Mouse (Mus musculus) forebrain, postnatal 0 days (tissue): ENCODE data around the gene Tex264. TPM values are rescaled to one million over a fixed set of nuclear protein-coding genes. Genes with fewer than 3 reads are reported as not detected.
A peak's percentile ranks its signal among the peaks of the same experiment; 100 is the strongest.

Source experiments
- ATAC-seq: fragments of 200-750 bp; cut with Nextera tagmentation; 2 replicates; pipeline ENCODE4 v1.8.0; 2017; ENCODE audit warnings: mild to moderate bottlenecking, moderate library complexity
- DNase-seq: peaks from one replicate; pipeline ENCODE4 v3.0.0-alpha.2; 2015
- H3K27ac ChIP-seq: fragments of 300-500 bp; sonication (generic); 2 replicates; pipeline ENCODE4 v1.5.1; 2014; ENCODE audit warnings: low read depth, mild to moderate bottlenecking, antibody characterized with exemption, low read length, moderate library complexity, mixed read lengths
- H3K27me3 ChIP-seq: fragments of 300-500 bp; sonication (generic); 2 replicates; pipeline ENCODE4 v1.6.1; 2014; ENCODE audit warnings: mild to moderate bottlenecking, low read length, mixed read lengths; ENCODE audit not compliant: insufficient read depth
- H3K36me3 ChIP-seq: fragments of 300-500 bp; sonication (generic); 2 replicates; pipeline ENCODE4 v1.6.1; 2014; ENCODE audit warnings: mild to moderate bottlenecking, moderate library complexity; ENCODE audit not compliant: insufficient read depth
- H3K4me1 ChIP-seq: fragments of 300-500 bp; sonication (generic); 2 replicates; pipeline ENCODE4 v1.6.1; 2014; ENCODE audit warnings: antibody characterized with exemption; ENCODE audit not compliant: insufficient read depth
- H3K4me2 ChIP-seq: fragments of 300-500 bp; sonication (generic); 2 replicates; pipeline ENCODE4 v1.6.1; 2014; ENCODE audit warnings: low read depth, mild to moderate bottlenecking, moderate library complexity
- H3K4me3 ChIP-seq: fragments of 300-500 bp; sonication (generic); 2 replicates; pipeline ENCODE4 v1.5.1; 2014; ENCODE audit warnings: low read depth, low read length, mixed read lengths
- H3K9ac ChIP-seq: fragments of 300-500 bp; sonication (generic); 2 replicates; pipeline ENCODE4 v1.6.1; 2014; ENCODE audit warnings: mild to moderate bottlenecking
- H3K9me3 ChIP-seq: fragments of 300-500 bp; sonication (generic); 2 replicates; pipeline ENCODE4 v1.6.1; 2016; ENCODE audit warnings: low read length
- CTCF ChIP-seq: sonication (generic); IDR thresholded peaks from 2 replicates; pipeline ENCODE4 v1.5.1; 2016; ENCODE audit warnings: antibody characterized with exemption, control low read depth, low read depth
- WGBS: fragments of 180-500 bp; shearing (Covaris S2); extraction: QIAGEN DNeasy Blood & Tissue Kit; methylation state at CpG from one replicate; pipeline ENCODE4 v1.1.7; 2014; 5-methylcytosine and 5-hydroxymethylcytosine counted together
- polyA plus RNA-seq: library from polyadenylated mRNA; unstranded; fragments of >200 nt; fragmentation: Nextera tagmentation; extraction: Ambion mirVana; gene quantifications from 2 replicates; pipeline ENCODE4 v1.2.1, GENCODE M21; 2015
- total RNA-seq: library from RNA; depleted of rRNA; stranded (reverse); fragments of >200 nt; gene quantifications from 2 replicates; pipeline ENCODE4 v1.2.3, GENCODE M21; 2014

The Tex264 gene
- total and polyA plus RNA-seq, 2 experiments from 2014 or later = 61.2 to 98.3 TPM

DNA sequence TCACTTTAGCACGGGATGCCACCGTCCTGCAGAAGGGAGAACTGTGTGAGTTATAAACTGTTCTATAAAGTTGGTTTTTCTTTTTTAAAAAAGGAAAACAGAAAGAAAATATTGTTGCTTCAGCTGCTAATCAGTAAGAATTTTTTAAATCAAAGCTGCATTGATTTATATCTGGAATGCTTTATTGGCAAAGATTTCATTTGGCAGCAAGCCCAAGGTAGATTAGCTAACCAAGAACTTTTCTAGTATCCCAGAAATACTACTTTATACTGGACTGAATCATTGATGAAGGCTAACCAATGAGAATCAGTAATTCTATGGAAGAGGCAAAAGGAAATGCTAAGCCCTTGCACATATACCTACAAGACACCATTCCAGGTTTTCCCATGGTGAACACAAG is 30.5 kb upstream of the Tex264 start:
- no peak overlapping the region for H3K4me3 ChIP-seq
- no peaks in the 10 kb centered on the region for H3K27me3 ChIP-seq
- H3K4me1 ChIP-seq = no peaks in the 10 kb centered on the region
- 96% methylated on average over 2 of the region's 2 CpGs for WGBS
- ATAC-seq (no peak), DNase-seq (no peak)
- no peak overlapping the region for H3K4me2 ChIP-seq
- TF ChIP-seq CTCF = no peak
- no peak overlapping the region for H3K9ac ChIP-seq
- peaks cover 70% of the 10 kb centered on the region for H3K36me3 ChIP-seq
- no peak overlapping the region for H3K27ac ChIP-seq
- no peaks in the 10 kb centered on the region for H3K9me3 ChIP-seq

DNA sequence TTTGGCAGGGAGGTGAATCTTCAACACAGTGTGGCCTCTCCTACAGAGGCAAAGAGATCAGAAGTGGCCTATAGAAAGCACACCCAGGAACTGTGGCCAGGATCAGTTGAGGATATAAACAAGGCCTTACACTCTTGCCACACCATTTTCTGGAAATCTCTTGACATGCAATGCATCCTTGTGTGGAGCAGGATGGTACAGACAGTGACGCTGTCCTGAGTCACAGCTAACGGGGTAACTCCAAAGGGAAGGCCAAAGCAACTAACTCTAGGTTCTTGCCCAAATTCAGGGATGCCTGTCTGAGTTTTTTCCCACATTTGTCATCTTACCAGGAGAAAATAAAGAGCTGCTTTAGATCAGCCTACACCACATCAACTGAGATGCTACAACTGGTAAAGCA is 26.7 kb upstream of the Tex264 start:
- Histone ChIP-seq H3K9me3 (no peaks in the 10 kb centered on the region), H3K27ac (no peak overlapping the region), H3K27me3 (no peaks in the 10 kb centered on the region), H3K4me1 (no peaks in the 10 kb centered on the region), H3K9ac (no peak overlapping the region), H3K36me3 (peaks cover 79% of the 10 kb centered on the region), H3K4me2 (no peak overlapping the region), H3K4me3 (no peak overlapping the region)
- DNase-seq (no peak), ATAC-seq (no peak)
- WGBS = 100% methylated on average over 2 of the region's 2 CpGs
- no peak for TF ChIP-seq CTCF

DNA sequence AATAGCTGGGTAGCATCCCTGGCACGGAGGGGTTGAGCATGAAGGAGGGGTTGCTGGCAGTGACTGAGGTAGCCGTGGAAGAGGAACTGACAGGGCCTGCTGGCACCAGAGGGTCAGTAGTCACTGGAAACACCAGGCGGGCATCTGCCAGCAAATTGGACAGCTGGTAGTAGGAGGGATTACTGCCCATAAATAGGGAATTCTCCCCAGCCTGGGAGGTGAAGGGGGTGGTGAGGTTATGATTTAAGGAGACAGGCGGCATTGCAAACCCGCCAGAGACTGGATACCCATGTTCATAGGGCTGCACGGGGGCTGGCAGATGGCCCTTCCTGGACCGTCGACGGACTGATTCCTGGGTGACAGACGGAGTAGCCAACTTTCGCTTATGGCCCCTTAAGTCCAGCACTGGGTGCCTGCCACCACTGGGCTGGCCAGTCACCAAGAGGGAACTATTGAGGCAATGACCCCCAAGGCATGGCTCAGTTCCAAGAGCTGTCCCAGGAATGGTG is 7.3 kb upstream of the Tex264 start:
- DNase-seq (no peak), ATAC-seq (0 out of 2 replicates have a peak, but pooled peaks have one; percentile 34)
- Histone ChIP-seq H3K4me1 (no peaks in the 10 kb centered on the region), H3K9ac (no peak overlapping the region), H3K9me3 (no peaks in the 10 kb centered on the region), H3K27me3 (no peaks in the 10 kb centered on the region), H3K4me3 (no peak overlapping the region), H3K27ac (no peak overlapping the region), H3K4me2 (no peak overlapping the region), H3K36me3 (peaks cover 48% of the 10 kb centered on the region)
- TF ChIP-seq CTCF = no peak
- WGBS = 71% methylated on average over 11 of the region's 11 CpGs

DNA sequence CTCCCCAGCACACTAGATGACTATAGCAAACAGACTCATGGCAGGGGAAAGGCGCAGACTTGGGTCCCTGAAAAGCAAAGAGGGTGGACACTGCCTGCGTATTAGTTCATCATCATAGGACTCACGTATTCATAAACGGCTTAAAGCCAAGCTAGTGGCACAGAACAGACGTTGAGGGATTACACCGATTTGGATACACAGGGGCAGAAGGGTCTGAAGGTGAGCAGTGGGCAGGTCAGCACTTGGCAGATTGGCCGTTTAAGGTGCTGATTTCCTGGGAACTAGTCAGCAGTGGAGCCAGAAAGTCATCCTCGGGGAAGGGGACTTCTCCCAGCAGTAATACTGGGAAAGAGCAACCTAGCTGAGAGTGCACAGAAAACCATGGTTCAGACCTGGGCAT is 3.1 kb upstream of the Tex264 start:
- Histone ChIP-seq H3K4me1 (no peaks in the 10 kb centered on the region), H3K36me3 (peaks cover 19% of the 10 kb centered on the region), H3K4me3 (no peak overlapping the region), H3K4me2 (no peak overlapping the region), H3K27me3 (no peaks in the 10 kb centered on the region), H3K9ac (no peak overlapping the region), H3K27ac (no peak overlapping the region), H3K9me3 (no peaks in the 10 kb centered on the region)
- no peak for ATAC-seq
- no peak for TF ChIP-seq CTCF
- WGBS = 88% methylated on average over 8 of the region's 8 CpGs
- DNase-seq = no peak

DNA sequence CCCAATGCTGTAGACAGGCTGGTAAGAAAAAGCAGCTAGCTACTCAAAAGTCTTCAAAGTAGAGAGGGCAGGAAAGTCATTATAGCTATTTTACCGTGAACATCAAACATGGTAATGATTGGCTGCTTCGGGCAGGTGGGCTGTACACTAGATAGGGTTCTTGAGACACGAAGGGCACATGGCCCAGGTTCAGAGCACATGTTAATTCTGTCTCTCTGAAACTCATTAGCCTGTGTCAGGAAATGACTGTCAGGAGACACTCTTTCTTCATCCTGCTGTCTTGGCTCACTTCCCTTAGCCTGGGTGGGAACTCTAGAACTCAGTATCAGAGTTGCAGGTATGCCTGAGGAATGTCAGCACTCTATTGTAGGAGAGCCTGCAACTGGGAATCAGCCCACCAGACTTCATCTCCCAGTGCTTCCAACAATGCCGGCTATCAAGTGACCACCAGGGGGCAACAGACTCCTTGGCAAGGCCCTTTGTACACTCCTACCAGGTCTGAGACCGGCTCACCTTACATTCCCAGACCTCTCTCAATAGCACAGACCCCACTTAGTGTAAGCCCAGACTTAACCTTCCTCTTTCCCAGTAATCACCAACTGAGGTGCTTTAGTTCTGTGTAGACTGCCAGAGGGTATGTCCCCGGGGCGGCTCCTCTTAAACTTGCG is 1.4 kb upstream of the Tex264 start:
- Histone ChIP-seq H3K36me3 (peaks cover 4% of the 10 kb centered on the region), H3K27me3 (no peaks in the 10 kb centered on the region), H3K4me1 (no peaks in the 10 kb centered on the region), H3K4me3 (no peak overlapping the region), H3K4me2 (no peak overlapping the region), H3K9ac (no peak overlapping the region), H3K27ac (no peak overlapping the region), H3K9me3 (no peaks in the 10 kb centered on the region)
- 0 out of 2 replicates have a peak, but pooled peaks have one; percentile 24 for ATAC-seq
- peak; percentile 84 for TF ChIP-seq CTCF
- peak; percentile 72 for DNase-seq
- WGBS = 32% methylated on average over 8 of the region's 8 CpGs

DNA sequence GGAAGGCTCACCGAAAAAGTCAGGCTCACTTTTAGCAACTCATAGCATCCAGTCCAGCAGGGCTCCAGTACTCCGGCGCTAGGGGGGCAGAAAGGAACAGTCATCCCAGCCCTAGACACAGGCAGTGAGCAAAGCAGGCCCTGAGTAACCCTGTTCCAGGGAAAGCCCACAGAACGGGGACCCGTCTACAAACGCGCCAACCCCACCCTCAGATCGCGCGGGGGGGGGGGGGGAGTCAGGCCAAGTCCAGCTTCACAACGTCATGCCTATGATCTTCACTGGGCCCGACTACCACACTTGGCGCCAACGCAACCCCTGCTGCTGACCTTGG is 844 bp downstream of the Tex264 start:
- no peaks in the 10 kb centered on the region for H3K27me3 ChIP-seq
- H3K36me3 ChIP-seq = peaks cover 21% of the 10 kb centered on the region
- no peaks in the 10 kb centered on the region for H3K4me1 ChIP-seq
- WGBS = 8% methylated on average over 8 of the region's 14 CpGs
- no peaks in the 10 kb centered on the region for H3K9me3 ChIP-seq
- ATAC-seq (peak; percentile 17; the same call in 1 of the 2 replicates), DNase-seq (no peak)
- peak overlapping the region; percentile 63 for H3K9ac ChIP-seq
- no peak overlapping the region for H3K27ac ChIP-seq
- peak overlapping the region; percentile 82 for H3K4me3 ChIP-seq
- TF ChIP-seq CTCF = no peak
- H3K4me2 ChIP-seq = peak overlapping the region; percentile 95

DNA sequence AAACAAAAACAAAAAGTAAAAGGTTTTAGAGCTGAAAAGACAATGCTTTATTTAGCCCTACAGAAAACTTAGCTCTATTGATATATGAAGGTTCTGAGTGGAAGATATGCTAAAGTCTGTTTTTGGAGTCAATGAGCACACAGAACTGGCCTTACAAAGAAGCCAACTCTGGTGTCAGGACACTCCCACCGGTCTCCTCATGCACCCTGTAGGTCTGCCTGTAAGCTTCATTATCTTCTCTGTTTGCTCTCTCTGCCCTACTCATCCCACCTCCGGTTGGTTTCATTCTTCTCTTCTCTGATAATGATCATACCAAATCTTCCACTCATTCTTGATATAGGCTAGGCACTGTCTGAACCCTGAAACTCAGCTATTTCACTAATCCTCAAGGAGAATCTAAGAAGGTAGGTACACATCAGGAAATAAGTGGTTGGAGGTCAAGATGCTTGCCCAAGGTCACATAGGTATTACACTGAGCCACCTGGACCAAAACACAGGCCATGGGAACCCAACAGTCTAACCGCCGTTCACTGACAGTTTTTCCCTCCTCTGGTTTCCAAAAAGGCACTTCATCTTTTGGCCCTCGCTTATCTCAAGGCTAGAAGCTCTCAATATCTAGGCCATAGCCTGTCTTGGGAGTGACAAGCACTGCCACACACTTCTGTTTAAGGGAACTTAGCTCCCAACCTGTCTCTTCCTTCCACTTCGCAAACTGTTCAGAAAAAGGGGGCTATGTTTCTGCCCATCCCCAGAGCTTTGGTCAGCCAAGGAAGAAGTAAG is 1.4 kb downstream of the Tex264 start:
- WGBS = 84% methylated on average over 6 of the region's 6 CpGs
- peak overlapping the region; percentile 95 for H3K4me2 ChIP-seq
- TF ChIP-seq CTCF = no peak
- no peaks in the 10 kb centered on the region for H3K4me1 ChIP-seq
- peaks cover 26% of the 10 kb centered on the region for H3K36me3 ChIP-seq
- ATAC-seq (no peak), DNase-seq (no peak)
- peak overlapping the region; percentile 63; the same call in 1 of the 2 replicates for H3K9ac ChIP-seq
- no peaks in the 10 kb centered on the region for H3K9me3 ChIP-seq
- H3K27me3 ChIP-seq = no peaks in the 10 kb centered on the region
- H3K27ac ChIP-seq = no peak overlapping the region
- peak overlapping the region; percentile 82 for H3K4me3 ChIP-seq
